Mouse (Mus musculus) urinary bladder, postnatal 14 days (tissue): ENCODE results near the gene Mrpl16.

ENCODE experiments used
- DNase-seq: peaks from one replicate; pipeline ENCODE4 v3.0.0; 2021; ENCODE audit warnings: low spot score

Mrpl16 gene

GRCm38 (mm10) chr19:11804423-11804822 is 34.2 kb downstream of the Mrpl16 start:
- DNase-seq, result no peak

GRCm38 (mm10) chr19:11807251-11807650 is 37.1 kb downstream of the Mrpl16 start:
- DNase-seq, result no peak

GRCm38 (mm10) chr19:11807822-11808221 is 37.6 kb downstream of the Mrpl16 start:
- DNase-seq, result no peak

GRCm38 (mm10) chr19:11808452-11808851 is 38.3 kb downstream of the Mrpl16 start:
- DNase-seq, result no peak

- no peak for DNase-seq
Measured at GRCm38 (mm10) chr19:11810003-11810758, 40.0 kb downstream of the Mrpl16 start.

- DNase-seq, result no peak
Measured at GRCm38 (mm10) chr19:11810856-11811255, 40.7 kb downstream of the Mrpl16 start.

GRCm38 (mm10) chr19:11811688-11812365 is 41.6 kb downstream of the Mrpl16 start:
- no peak for DNase-seq

- no peak for DNase-seq
Measured at GRCm38 (mm10) chr19:11813136-11813535, 42.9 kb downstream of the Mrpl16 start.

GRCm38 (mm10) chr19:11813649-11814048 is 43.5 kb downstream of the Mrpl16 start:
- DNase-seq, result no peak

- no peak for DNase-seq
Measured at GRCm38 (mm10) chr19:11814742-11815333, 44.6 kb downstream of the Mrpl16 start.

- no peak for DNase-seq
Measured at GRCm38 (mm10) chr19:11816706-11817105, 46.5 kb downstream of the Mrpl16 start.

- DNase-seq, result no peak
Measured at GRCm38 (mm10) chr19:11817586-11817985, 47.4 kb downstream of the Mrpl16 start.

- DNase-seq, result peak; percentile 76
Measured at GRCm38 (mm10) chr19:11818199-11819142, 48.3 kb downstream of the Mrpl16 start.

- DNase-seq, result no peak
Measured at GRCm38 (mm10) chr19:11819143-11819700, 49.0 kb downstream of the Mrpl16 start, which contains the start of gene Stx3. TSS of gene Stx3 (minus strand) at chr19:11819403.

GRCm38 (mm10) chr19:11819800-11820199 is 49.6 kb downstream of the Mrpl16 start:
- peak; percentile 85 for DNase-seq

GRCm38 (mm10) chr19:11820211-11820610 is 50.0 kb downstream of the Mrpl16 start:
- no peak for DNase-seq

- DNase-seq, result no peak
Measured at GRCm38 (mm10) chr19:11823346-11824065, 53.3 kb downstream of the Mrpl16 start.
